Mouse (Mus musculus): ENCODE data around the gene Nlgn1. TPM values are rescaled to one million over a fixed set of nuclear protein-coding genes. Genes with fewer than 3 reads are reported as not detected.
A peak's percentile ranks its signal among the peaks of the same experiment; 100 is the strongest.

The Nlgn1 gene
- total RNA-seq, 2 experiments from 2014 or later, result 101 to 106 TPM

GRCm38 (mm10) chr3:26117071-26117470 lies 215.2 kb downstream of the Nlgn1 start:
- intact Hi-C loops (cut with DNase I), result no loop called here

GRCm38 (mm10) chr3:26106361-26106760 lies 225.9 kb downstream of the Nlgn1 start:
- intact Hi-C loops (cut with DNase I), result no loop called here
- DNase-seq (ENCODE audit: low spot score in 2 of 2), result no peak

More at GRCm38 (mm10) chr3:26117071-26117470, 215.2 kb downstream of the Nlgn1 start:
- DNase-seq (ENCODE audit: low spot score in 2 of 2), result no peak

- no peak for DNase-seq (ENCODE audit: low spot score in 2 of 2)
- intact Hi-C loops (cut with DNase I), result no loop called here
Measured at GRCm38 (mm10) chr3:26105528-26105927, 226.7 kb downstream of the Nlgn1 start.

GRCm38 (mm10) chr3:26102271-26102670 lies 230.0 kb downstream of the Nlgn1 start:
- intact Hi-C loops (cut with DNase I), result no loop called here
- DNase-seq (ENCODE audit: low spot score in 2 of 2), result no peak

DNA sequence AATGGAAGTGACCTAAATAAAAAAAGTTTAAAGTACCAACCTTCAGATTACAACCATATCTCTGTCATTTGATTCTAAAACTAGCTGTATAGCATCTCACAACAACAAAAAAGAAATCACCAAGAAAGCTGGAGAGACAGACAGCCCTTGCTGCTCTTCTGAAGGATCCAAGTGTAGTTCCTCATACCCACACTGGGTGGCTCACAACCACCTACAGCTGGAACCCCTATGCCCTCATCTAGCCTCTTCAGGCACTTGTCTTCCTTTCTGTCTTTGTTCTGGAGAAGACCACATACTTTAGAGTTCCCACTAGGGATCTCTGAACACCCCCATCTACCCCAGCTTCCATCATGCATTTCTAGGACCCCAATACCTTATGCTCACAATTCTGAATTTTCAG lies 236.7 kb downstream of the Nlgn1 start:
- intact Hi-C loops (cut with DNase I), result loop anchor here (2.0 kb wide), 1 partner anchor 57 kb away; no protein-coding TSS in a partner anchor
- no peak for DNase-seq (ENCODE audit: low spot score in 2 of 2)

DNA sequence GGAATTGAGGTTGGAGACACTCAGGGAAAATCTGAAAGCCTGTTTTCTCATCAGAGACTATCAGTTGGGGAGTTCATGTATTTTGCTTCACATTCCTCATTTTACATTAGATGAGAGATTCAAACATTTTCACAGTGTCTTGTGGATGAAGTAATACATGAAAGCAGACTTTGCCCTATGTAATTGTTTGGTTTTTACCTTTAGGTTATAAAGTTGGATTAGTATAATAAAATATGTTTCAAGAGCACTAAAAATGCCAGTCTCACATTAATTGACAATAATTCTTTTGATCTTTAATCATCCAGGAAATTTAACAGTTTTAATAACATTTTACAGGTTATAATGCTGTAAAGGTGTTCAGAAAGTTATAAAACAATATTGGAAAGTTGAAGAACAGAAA lies 262.9 kb downstream of the Nlgn1 start:
- no peak for DNase-seq (ENCODE audit: low spot score in 2 of 2)
- intact Hi-C loops (cut with DNase I), result no loop called here

- DNase-seq (ENCODE audit: low spot score in 2 of 2), result no peak
- intact Hi-C loops (cut with DNase I), result no loop called here
Measured at GRCm38 (mm10) chr3:26050769-26051168, 281.5 kb downstream of the Nlgn1 start.

DNA sequence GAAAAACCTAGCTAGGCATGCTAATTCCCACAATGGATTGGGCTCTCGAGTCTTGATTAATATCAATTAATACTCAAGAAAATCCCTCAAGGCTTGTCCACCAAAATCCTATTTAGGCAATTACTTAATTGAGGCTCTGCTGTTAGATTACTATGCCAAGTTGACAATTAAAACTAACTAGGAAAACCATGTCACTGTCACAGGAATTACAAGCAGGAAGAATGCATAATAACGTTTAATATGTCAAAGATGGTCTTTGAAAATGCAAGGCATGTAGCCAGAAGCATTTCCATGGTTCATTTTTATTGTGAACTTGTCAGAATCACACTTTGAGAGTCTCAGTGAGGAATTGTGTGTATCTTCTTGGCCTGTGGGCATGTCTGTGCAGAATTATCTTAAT lies 289.3 kb downstream of the Nlgn1 start:
- intact Hi-C loops (cut with DNase I), result no loop called here

DNA sequence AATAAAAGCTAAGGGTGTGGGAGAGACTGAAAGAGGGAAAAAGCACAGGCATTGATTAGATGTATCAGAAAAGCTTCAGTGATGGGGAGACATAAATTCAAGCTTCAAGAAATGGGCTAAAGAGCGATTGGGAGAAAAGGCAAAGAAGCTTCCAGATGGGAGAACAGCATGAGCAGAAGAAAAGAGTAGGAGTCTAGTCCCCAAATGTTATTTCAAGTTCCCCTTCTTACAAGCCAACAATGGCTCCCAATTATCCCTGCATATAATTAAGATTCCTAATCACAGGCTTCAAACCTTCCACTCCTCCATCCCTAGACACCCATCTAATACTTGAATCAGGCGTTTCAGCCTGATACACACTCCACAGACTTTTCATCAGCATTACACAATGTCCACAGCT lies 292.6 kb downstream of the Nlgn1 start:
- intact Hi-C loops (cut with DNase I), result no loop called here
- peak in 1 of 2 experiments; percentile 4 for DNase-seq (ENCODE audit: low spot score in 2 of 2)

More for the DNA sequence above, 289.3 kb downstream of the Nlgn1 start:
- no peak for DNase-seq (ENCODE audit: low spot score in 2 of 2)

GRCm38 (mm10) chr3:26026025-26026424 lies 306.2 kb downstream of the Nlgn1 start:
- DNase-seq (ENCODE audit: low spot score in 2 of 2), result no peak
- intact Hi-C loops (cut with DNase I), result no loop called here

DNA sequence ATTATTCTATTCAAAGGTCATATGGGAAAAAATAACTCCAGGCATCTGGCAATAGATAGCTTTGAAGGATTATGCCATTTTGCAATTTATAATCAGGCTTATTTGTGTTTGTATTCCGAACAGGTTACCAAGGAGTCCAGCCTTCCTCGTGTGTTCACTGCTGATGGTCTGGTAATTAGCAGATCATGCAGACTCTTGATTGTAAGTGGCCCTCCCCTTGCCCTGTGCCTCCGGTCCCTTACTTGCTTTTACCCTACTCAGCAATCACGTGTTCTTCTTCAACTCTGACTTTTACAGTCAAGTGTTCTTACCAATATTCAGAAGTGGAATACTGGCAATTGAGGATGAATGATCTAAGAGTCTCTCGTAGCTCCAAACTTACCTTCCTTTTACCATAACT lies 309.0 kb downstream of the Nlgn1 start:
- no peak for DNase-seq (ENCODE audit: low spot score in 2 of 2)
- intact Hi-C loops (cut with DNase I), result no loop called here

DNA sequence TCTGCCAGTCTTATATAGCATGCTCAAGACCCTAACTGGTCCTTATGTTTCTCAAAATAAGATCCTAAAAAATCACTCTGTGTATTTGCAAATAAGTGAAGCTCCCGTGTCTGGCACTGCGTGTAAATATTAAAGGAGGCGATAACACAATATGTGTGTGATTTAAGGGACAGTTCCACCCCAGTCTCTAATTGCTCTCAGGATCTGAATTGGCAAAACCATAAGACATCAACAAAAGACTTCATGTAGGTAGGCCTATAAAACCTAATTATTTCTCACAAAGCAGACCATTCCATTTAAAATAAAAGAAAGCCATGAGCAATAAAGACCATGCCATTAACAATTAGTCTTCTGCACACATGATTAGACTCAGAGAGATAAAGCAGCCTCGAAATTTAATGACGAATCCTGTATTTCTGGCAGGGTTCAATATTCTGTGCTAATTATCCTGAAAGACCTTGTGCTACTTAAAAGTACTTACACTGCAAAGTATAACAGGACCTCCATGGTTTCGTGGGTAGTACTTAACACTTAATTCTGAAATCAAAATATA lies 310.6 kb downstream of the Nlgn1 start:
- DNase-seq (ENCODE audit: low spot score in 2 of 2), result no peak
- intact Hi-C loops (cut with DNase I), result no loop called here

GRCm38 (mm10) chr3:26011310-26012078 lies 320.8 kb downstream of the Nlgn1 start:
- no peak for DNase-seq (ENCODE audit: low spot score in 2 of 2)
- intact Hi-C loops (cut with DNase I), result no loop called here

GRCm38 (mm10) chr3:26002863-26003608 lies 329.2 kb downstream of the Nlgn1 start:
- DNase-seq (ENCODE audit: low spot score in 2 of 2), result no peak
- intact Hi-C loops (cut with DNase I), result loop anchor here (2.0 to 5.0 kb wide), 2 partner anchors 150 to 861 kb away; partner anchors contain the start of gene Naaladl2

- no peak for DNase-seq (ENCODE audit: low spot score in 2 of 2)
- intact Hi-C loops (cut with DNase I), result loop anchor here (2.0 to 5.0 kb wide), 2 partner anchors 150 to 860 kb away; partner anchors contain the start of gene Naaladl2
Measured at GRCm38 (mm10) chr3:26002367-26002766, 329.9 kb downstream of the Nlgn1 start.

GRCm38 (mm10) chr3:25967546-25967945 lies 364.7 kb downstream of the Nlgn1 start:
- DNase-seq (ENCODE audit: low spot score in 2 of 2), result no peak
- intact Hi-C loops (cut with DNase I), result no loop called here

- intact Hi-C loops (cut with DNase I), result no loop called here
- no peak for DNase-seq (ENCODE audit: low spot score in 2 of 2)
Measured at GRCm38 (mm10) chr3:25964237-25964636, 368.0 kb downstream of the Nlgn1 start.

DNA sequence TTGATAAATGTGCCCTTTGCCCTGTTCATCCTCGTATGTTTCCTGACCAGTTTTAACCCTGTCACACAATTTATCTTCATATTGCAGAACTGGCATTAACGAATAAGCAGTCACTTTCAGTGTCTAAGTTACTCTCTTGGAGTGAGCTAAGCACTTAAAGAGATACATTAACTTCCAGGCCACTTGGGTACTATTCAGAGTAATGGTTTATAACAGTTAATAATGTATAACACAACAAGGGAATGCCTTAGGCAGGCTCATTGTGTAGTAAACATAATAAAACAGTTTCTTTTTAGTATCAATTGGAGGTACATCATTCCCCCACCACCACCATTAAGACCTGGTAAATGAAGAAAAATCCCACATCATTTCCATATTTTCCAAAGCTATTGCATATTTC lies 368.7 kb downstream of the Nlgn1 start:
- intact Hi-C loops (cut with DNase I), result no loop called here

GRCm38 (mm10) chr3:25916535-25916934 lies 415.7 kb downstream of the Nlgn1 start:
- intact Hi-C loops (cut with DNase I), result no loop called here

More for the DNA sequence above, 368.7 kb downstream of the Nlgn1 start:
- DNase-seq (ENCODE audit: low spot score in 2 of 2), result no peak

GRCm38 (mm10) chr3:25914365-25915065 lies 417.7 kb downstream of the Nlgn1 start:
- intact Hi-C loops (cut with DNase I), result no loop called here
- DNase-seq (ENCODE audit: low spot score in 2 of 2), result no peak

More at GRCm38 (mm10) chr3:25916535-25916934, 415.7 kb downstream of the Nlgn1 start:
- no peak for DNase-seq (ENCODE audit: low spot score in 2 of 2)

Data from left cerebral cortex, postnatal 36 days (tissue).